Mouse (Mus musculus) liver, adult 2 months (tissue): ENCODE data around the gene Ltbp4. TPM values are rescaled to one million over a fixed set of nuclear protein-coding genes. Genes with fewer than 3 reads are reported as not detected.

ENCODE experiments used
- DNase-seq: peaks from one replicate; pipeline ENCODE4 v3.0.0-alpha.2; 2011; ENCODE audit warnings: low read depth, low spot score; ENCODE audit errors: extremely low read depth
- H3K27ac ChIP-seq: fragments of 200-500 bp; replicated peaks from 2 replicates; pipeline ENCODE4 v1.5.1; 2012; ENCODE audit warnings: low read depth, mild to moderate bottlenecking, control low read depth, inconsistent platforms, low read length; ENCODE audit not compliant: insufficient read depth
- H3K27me3 ChIP-seq: fragments of 200-500 bp; 2 replicates; pipeline ENCODE4 v1.6.1; 2012; ENCODE audit warnings: mild to moderate bottlenecking, moderate library complexity, low read length, inconsistent platforms; ENCODE audit not compliant: control insufficient read depth, insufficient read depth
- H3K36me3 ChIP-seq: fragments of 200-500 bp; 2 replicates; pipeline ENCODE4 v1.6.1; 2012; ENCODE audit warnings: low read length, inconsistent platforms; ENCODE audit not compliant: control insufficient read depth, insufficient read depth
- H3K4me1 ChIP-seq: fragments of 200-500 bp; 2 replicates; pipeline ENCODE4 v1.6.1; 2011; ENCODE audit warnings: low read length; ENCODE audit not compliant: control insufficient read depth, insufficient read depth
- H3K4me3 ChIP-seq: fragments of 200-500 bp; 2 replicates; pipeline ENCODE4 v1.5.1; 2011; ENCODE audit warnings: low read depth, mild to moderate bottlenecking, control low read depth, low read length, moderate library complexity; ENCODE audit not compliant: insufficient read depth
- H3K79me2 ChIP-seq: fragments of 200-500 bp; 2 replicates; pipeline ENCODE4 v1.6.1; 2012; ENCODE audit warnings: inconsistent platforms, mild to moderate bottlenecking, low read length, moderate library complexity; ENCODE audit not compliant: control insufficient read depth, insufficient read depth
- H3K9ac ChIP-seq: fragments of 200-500 bp; 2 replicates; pipeline ENCODE4 v1.6.1; 2012; ENCODE audit warnings: low read depth, mild to moderate bottlenecking, control low read depth, inconsistent platforms, low read length
- CTCF ChIP-seq: fragments of 200-500 bp; IDR thresholded peaks from 2 replicates; pipeline ENCODE4 v1.5.1; 2011; ENCODE audit warnings: low read depth, low read length, control low read depth
- POLR2A ChIP-seq: fragments of 200-500 bp; IDR thresholded peaks from 2 replicates; pipeline ENCODE4 v1.6.1; 2011; ENCODE audit warnings: low read length, control low read depth; ENCODE audit not compliant: insufficient read depth; ENCODE audit errors: extremely low read depth
- WGBS: fragments of 180-500 bp; shearing (Covaris S2); methylation state at CpG from one replicate; pipeline ENCODE4 v1.1.7; 2018; 5-methylcytosine and 5-hydroxymethylcytosine counted together
- polyA plus RNA-seq: library from polyadenylated mRNA; depleted of rRNA; stranded (reverse); fragments of >200 nt; gene quantifications from 2 replicates; pipeline ENCODE4 v1.2.3, GENCODE M21; 2012
- total RNA-seq: library from RNA; depleted of rRNA; stranded (reverse); fragments of >200 nt; gene quantifications from 2 replicates; pipeline ENCODE4 v1.2.3, GENCODE M21; 2014

Ltbp4 gene
- total and polyA plus RNA-seq, 2 experiments: 9.4 to 29.2 TPM

DNA sequence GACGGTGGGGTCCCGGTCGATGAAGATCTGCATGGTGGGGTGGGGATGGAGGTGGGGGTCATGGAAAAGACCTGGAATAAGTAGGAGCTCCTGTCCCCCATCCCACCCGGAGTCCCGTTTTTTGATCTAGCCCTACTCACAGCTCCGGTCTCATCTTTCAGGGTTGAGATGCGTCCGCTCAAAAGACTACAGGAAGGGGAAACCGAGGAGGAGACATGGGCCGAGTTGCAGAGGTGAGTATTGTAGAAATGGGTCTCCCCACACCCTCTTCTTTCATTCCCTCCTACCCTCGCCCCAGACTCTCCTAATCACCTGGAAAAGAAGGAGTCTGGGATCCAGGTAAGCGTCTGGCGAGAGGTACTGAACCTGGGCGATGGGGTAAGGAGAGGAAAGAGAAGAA is 17.8 kb upstream of the Ltbp4 start:
- peak overlapping the region; percentile 86 for H3K4me3 ChIP-seq
- H3K79me2 ChIP-seq: no peaks in the 10 kb centered on the region
- 19% methylated on average over 14 of the region's 14 CpGs for WGBS
- no peaks in the 10 kb centered on the region for H3K36me3 ChIP-seq
- DNase-seq: no peak
- H3K4me1 ChIP-seq: 0 out of 2 replicates have a peak, but pooled peaks cover 4% of the 10 kb centered on the region
- H3K9ac ChIP-seq: peak overlapping the region; percentile 66
- H3K27ac ChIP-seq: no peak overlapping the region
- no peaks in the 10 kb centered on the region for H3K27me3 ChIP-seq
- no peak for TF ChIP-seq POLR2A

DNA sequence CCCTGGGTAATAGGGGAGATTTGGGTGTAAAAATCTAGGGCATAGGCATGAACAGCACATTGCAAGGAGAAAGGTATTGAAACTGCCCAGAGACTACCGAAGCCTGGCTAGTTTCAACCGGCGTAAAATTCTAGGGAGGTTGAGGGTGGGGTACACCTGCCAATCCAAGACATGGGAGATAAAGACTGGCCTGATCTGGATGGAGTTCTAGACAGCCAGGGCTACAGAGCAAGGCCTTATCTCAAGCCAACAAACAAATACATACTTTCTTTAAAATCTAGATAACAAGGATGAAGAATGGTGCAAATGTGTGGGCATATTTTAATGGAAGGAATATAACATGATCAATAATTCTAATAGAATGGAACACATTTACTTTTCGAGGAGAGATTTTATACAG is 17.3 kb upstream of the Ltbp4 start:
- Histone ChIP-seq H3K27me3 (no peaks in the 10 kb centered on the region), H3K4me1 (0 out of 2 replicates have a peak, but pooled peaks cover 4% of the 10 kb centered on the region), H3K79me2 (no peaks in the 10 kb centered on the region), H3K9ac (no peak overlapping the region), H3K36me3 (no peaks in the 10 kb centered on the region), H3K27ac (no peak overlapping the region), H3K4me3 (no peak overlapping the region)
- DNase-seq: no peak
- no peak for TF ChIP-seq POLR2A
- no peak for TF ChIP-seq CTCF
- 68% methylated on average over 4 of the region's 4 CpGs for WGBS

DNA sequence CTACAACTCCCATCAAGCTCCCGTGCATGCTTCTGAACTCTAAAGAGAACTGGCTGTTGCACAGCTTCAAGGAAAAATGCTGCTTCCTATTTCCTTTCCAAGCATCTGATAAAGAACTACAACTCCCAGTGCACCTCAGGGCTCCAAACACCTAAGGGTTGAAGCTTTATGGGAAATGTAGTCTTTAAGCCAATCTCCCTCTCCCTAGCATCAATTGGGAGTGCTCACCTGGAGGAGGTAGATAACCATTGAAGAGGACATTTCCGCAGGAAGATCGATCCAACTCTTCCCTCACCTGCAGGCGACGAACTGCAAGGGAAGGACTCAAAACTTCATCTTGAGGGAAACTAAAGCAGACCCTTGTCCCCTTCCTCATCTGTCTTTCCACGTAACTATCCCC is 16.7 kb upstream of the Ltbp4 start:
- 34% methylated on average over 6 of the region's 6 CpGs for WGBS
- H3K4me3 ChIP-seq: no peak overlapping the region
- TF ChIP-seq CTCF (no peak), POLR2A (no peak)
- DNase-seq: peak; percentile 67
- 0 out of 2 replicates have a peak, but pooled peaks cover 4% of the 10 kb centered on the region for H3K4me1 ChIP-seq
- no peaks in the 10 kb centered on the region for H3K27me3 ChIP-seq
- no peak overlapping the region for H3K9ac ChIP-seq
- H3K27ac ChIP-seq: no peak overlapping the region
- H3K79me2 ChIP-seq: no peaks in the 10 kb centered on the region
- no peaks in the 10 kb centered on the region for H3K36me3 ChIP-seq

DNA sequence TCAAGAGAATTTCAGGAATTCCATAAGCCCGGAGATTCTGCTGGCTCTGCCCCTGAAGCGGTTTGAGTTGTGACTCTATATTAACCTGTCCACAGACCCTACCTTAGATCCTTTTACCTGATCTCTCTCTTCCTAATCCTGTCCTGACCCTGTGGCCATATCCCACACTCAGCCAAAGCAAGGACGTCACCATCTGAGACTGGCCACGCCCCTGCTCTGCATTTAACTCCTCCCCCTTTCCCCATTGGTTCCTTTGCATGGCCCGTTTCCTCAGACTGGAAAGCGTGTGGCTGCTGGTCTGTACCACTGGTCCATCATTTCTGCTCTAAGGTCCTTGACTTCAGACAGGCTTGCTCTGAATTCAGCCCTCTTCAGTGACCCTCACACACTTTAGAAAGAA is 8.0 kb upstream of the Ltbp4 start:
- H3K4me1 ChIP-seq: no peaks in the 10 kb centered on the region
- no peaks in the 10 kb centered on the region for H3K27me3 ChIP-seq
- H3K79me2 ChIP-seq: no peaks in the 10 kb centered on the region
- 50% methylated on average over 6 of the region's 6 CpGs for WGBS
- H3K36me3 ChIP-seq: no peaks in the 10 kb centered on the region
- no peak overlapping the region for H3K9ac ChIP-seq
- TF ChIP-seq CTCF (no peak), POLR2A (no peak)
- DNase-seq: no peak
- H3K4me3 ChIP-seq: no peak overlapping the region
- no peak overlapping the region for H3K27ac ChIP-seq

DNA sequence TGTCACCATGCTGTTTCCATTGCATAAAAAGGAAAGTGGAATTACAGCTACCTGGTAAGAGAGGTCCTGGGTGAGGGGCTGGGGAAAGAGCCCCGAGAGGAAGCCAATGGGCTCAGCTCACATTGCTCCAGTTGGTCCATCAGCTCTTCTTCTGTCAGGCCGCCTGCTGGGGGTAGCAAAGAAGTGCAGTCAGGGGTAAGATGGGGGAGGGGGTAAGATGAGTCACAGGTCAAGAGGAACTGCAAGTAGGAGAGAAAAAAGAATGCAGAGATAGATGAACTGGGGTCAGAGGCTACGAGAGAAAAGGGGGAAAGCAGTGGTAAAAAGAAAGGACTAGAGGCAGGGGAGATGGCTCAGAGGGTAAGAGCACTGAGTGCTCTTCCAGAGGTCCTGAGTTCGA is 5.1 kb upstream of the Ltbp4 start:
- Histone ChIP-seq H3K4me1 (no peaks in the 10 kb centered on the region), H3K79me2 (no peaks in the 10 kb centered on the region), H3K27me3 (no peaks in the 10 kb centered on the region; the same call in 1 of the 2 replicates), H3K9ac (no peak overlapping the region), H3K4me3 (no peak overlapping the region), H3K27ac (no peak overlapping the region), H3K36me3 (no peaks in the 10 kb centered on the region)
- 76% methylated on average over 4 of the region's 4 CpGs for WGBS
- DNase-seq: no peak
- TF ChIP-seq CTCF (peak; percentile 25; the same call in 1 of the 2 replicates), POLR2A (no peak)

DNA sequence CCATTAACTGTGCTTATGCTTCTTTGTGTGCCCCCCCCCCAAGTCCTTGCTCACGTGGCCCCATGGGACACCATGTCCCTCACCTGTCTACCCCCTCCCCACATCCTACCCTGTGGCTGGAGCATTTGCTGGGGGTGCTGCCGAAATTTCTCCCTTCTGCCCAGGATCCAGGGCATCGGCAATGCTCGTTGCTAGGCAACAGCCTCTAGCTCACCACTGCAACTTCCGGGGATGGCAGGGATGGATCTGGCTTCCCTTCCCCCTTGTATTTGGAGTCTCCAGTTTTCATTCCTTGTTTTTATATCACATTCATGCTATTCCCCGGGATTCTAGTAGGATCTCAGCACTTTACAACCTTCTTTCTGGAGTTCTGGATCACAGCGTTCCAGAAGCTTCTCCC is 2.0 kb upstream of the Ltbp4 start:
- 54% methylated on average over 7 of the region's 7 CpGs for WGBS
- H3K79me2 ChIP-seq: no peaks in the 10 kb centered on the region
- no peak for TF ChIP-seq POLR2A
- TF ChIP-seq CTCF: no peak
- no peak overlapping the region for H3K27ac ChIP-seq
- H3K4me1 ChIP-seq: no peaks in the 10 kb centered on the region
- no peaks in the 10 kb centered on the region for H3K36me3 ChIP-seq
- DNase-seq: no peak
- H3K4me3 ChIP-seq: no peak overlapping the region
- peaks cover 8% of the 10 kb centered on the region for H3K27me3 ChIP-seq
- H3K9ac ChIP-seq: no peak overlapping the region

DNA sequence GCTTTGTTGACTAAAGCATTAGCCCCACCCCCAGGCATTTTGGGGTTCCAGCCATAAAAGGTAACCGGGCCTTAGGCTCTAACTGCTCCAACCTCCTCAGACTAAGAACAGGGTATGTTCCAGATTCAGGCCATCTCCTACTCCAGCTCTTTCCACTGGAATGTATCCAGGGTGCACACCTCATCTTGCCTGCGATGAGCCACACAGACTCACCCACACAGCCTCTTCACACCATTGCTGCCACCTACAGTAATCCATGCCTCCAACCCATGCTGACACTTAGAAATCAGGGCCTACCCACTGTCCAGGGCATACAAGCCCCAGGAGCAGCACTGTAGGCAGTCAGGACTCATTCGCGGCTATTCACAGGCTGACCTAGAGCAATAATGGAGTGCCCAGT is 1.6 kb upstream of the Ltbp4 start:
- Histone ChIP-seq H3K79me2 (no peaks in the 10 kb centered on the region), H3K4me1 (no peaks in the 10 kb centered on the region), H3K9ac (no peak overlapping the region), H3K27me3 (peaks cover 8% of the 10 kb centered on the region), H3K27ac (no peak overlapping the region), H3K36me3 (no peaks in the 10 kb centered on the region), H3K4me3 (no peak overlapping the region)
- WGBS: 78% methylated on average over 4 of the region's 4 CpGs
- no peak for DNase-seq
- TF ChIP-seq POLR2A (no peak), CTCF (no peak)
